Mouse (Mus musculus): Measurements from ENCODE around the gene Mllt3. TPM values are rescaled to one million over a fixed set of nuclear protein-coding genes. Genes with fewer than 3 reads are reported as not detected.
A peak's percentile ranks its signal among the peaks of the same experiment; 100 is the strongest.

The Mllt3 gene
- polyA plus RNA-seq, 1 experiment from 2014 or later: 43.6 TPM

GRCm38 (mm10) chr4:87933701-87934337 is 99.3 kb downstream of the Mllt3 start:
- Histone ChIP-seq H3K36me3 (ENCODE audit: insufficient read depth) (no peaks in the 10 kb centered on the region), H3K9me3 (ENCODE audit: low read depth, low read length) (no peaks in the 10 kb centered on the region), H3K9ac (no peak overlapping the region), H3K4me3 (ENCODE audit: low read depth, low read length) (no peak overlapping the region), H3K4me1 (ENCODE audit: insufficient read depth) (peaks cover 14% of the 10 kb centered on the region), H3K27me3 (ENCODE audit: insufficient read depth, low read length) (no peaks in the 10 kb centered on the region), H3K4me2 (no peak overlapping the region), H3K27ac (ENCODE audit: low read depth) (peak overlapping the region; percentile 30; the same call in 1 of the 2 replicates)
- no peak for TF ChIP-seq CTCF (IDR thresholded peaks at IDR 0.05; ENCODE audit: low read depth)
- DNase-seq: peak; percentile 81
- 51% methylated on average over 4 of the region's 4 CpGs for WGBS
- peak; percentile 58; the same call in 1 of the 2 replicates for ATAC-seq (ENCODE audit: insufficient read depth)

GRCm38 (mm10) chr4:87930356-87931245 is 102.6 kb downstream of the Mllt3 start:
- no peak for ATAC-seq (ENCODE audit: insufficient read depth)
- no peak overlapping the region for H3K9ac ChIP-seq
- no peak overlapping the region for H3K4me3 ChIP-seq (ENCODE audit: low read depth, low read length)
- no peak overlapping the region for H3K27ac ChIP-seq (ENCODE audit: low read depth)
- H3K4me2 ChIP-seq: no peak overlapping the region
- DNase-seq: no peak
- 81% methylated on average over 8 of the region's 8 CpGs for WGBS
- peaks cover 14% of the 10 kb centered on the region for H3K4me1 ChIP-seq (ENCODE audit: insufficient read depth)
- TF ChIP-seq CTCF (IDR thresholded peaks at IDR 0.05; ENCODE audit: low read depth): no peak
- no peaks in the 10 kb centered on the region for H3K27me3 ChIP-seq (ENCODE audit: insufficient read depth, low read length)
- no peaks in the 10 kb centered on the region for H3K36me3 ChIP-seq (ENCODE audit: insufficient read depth)
- no peaks in the 10 kb centered on the region for H3K9me3 ChIP-seq (ENCODE audit: low read depth, low read length)

- H3K4me2 ChIP-seq: no peak overlapping the region
- H3K36me3 ChIP-seq (ENCODE audit: insufficient read depth): no peaks in the 10 kb centered on the region
- no peak for TF ChIP-seq CTCF (IDR thresholded peaks at IDR 0.05; ENCODE audit: low read depth)
- H3K4me1 ChIP-seq (ENCODE audit: insufficient read depth): peaks cover 5% of the 10 kb centered on the region
- no peaks in the 10 kb centered on the region for H3K9me3 ChIP-seq (ENCODE audit: low read depth, low read length)
- no peaks in the 10 kb centered on the region for H3K27me3 ChIP-seq (ENCODE audit: insufficient read depth, low read length)
- H3K9ac ChIP-seq: no peak overlapping the region
- H3K27ac ChIP-seq (ENCODE audit: low read depth): no peak overlapping the region
- DNase-seq (no peak), ATAC-seq (ENCODE audit: insufficient read depth) (no peak)
- 62% methylated on average over 3 of the region's 3 CpGs for WGBS
- H3K4me3 ChIP-seq (ENCODE audit: low read depth, low read length): no peak overlapping the region
Observed at GRCm38 (mm10) chr4:87928603-87929199, 104.5 kb downstream of the Mllt3 start.

- DNase-seq (peak; percentile 47), ATAC-seq (ENCODE audit: insufficient read depth) (no peak)
- 27% methylated on average over 10 of the region's 10 CpGs for WGBS
- Histone ChIP-seq H3K27ac (ENCODE audit: low read depth) (no peak overlapping the region), H3K9me3 (ENCODE audit: low read depth, low read length) (no peaks in the 10 kb centered on the region), H3K36me3 (ENCODE audit: insufficient read depth) (no peaks in the 10 kb centered on the region), H3K4me2 (no peak overlapping the region), H3K27me3 (ENCODE audit: insufficient read depth, low read length) (no peaks in the 10 kb centered on the region), H3K4me1 (ENCODE audit: insufficient read depth) (no peaks in the 10 kb centered on the region), H3K4me3 (ENCODE audit: low read depth, low read length) (no peak overlapping the region), H3K9ac (no peak overlapping the region)
- no peak for TF ChIP-seq CTCF (IDR thresholded peaks at IDR 0.05; ENCODE audit: low read depth)
Observed at GRCm38 (mm10) chr4:87927354-87927753, 105.8 kb downstream of the Mllt3 start.

GRCm38 (mm10) chr4:87920664-87921063 is 112.5 kb downstream of the Mllt3 start:
- ATAC-seq (ENCODE audit: insufficient read depth) (no peak), DNase-seq (peak; percentile 59)
- WGBS: 65% methylated on average over 8 of the region's 8 CpGs
- no peaks in the 10 kb centered on the region for H3K9me3 ChIP-seq (ENCODE audit: low read depth, low read length)
- no peaks in the 10 kb centered on the region for H3K27me3 ChIP-seq (ENCODE audit: insufficient read depth, low read length)
- no peak overlapping the region for H3K9ac ChIP-seq
- no peak overlapping the region for H3K4me2 ChIP-seq
- H3K4me1 ChIP-seq (ENCODE audit: insufficient read depth): no peaks in the 10 kb centered on the region
- 0 out of 2 replicates have a peak overlapping the region, but pooled peaks have one; percentile 24 for H3K27ac ChIP-seq (ENCODE audit: low read depth)
- H3K4me3 ChIP-seq (ENCODE audit: low read depth, low read length): no peak overlapping the region
- H3K36me3 ChIP-seq (ENCODE audit: insufficient read depth): no peaks in the 10 kb centered on the region
- no peak for TF ChIP-seq CTCF (IDR thresholded peaks at IDR 0.05; ENCODE audit: low read depth)

GRCm38 (mm10) chr4:87911172-87911994 is 121.8 kb downstream of the Mllt3 start:
- H3K27me3 ChIP-seq (ENCODE audit: insufficient read depth, low read length): no peaks in the 10 kb centered on the region
- no peak for TF ChIP-seq CTCF (IDR thresholded peaks at IDR 0.05; ENCODE audit: low read depth)
- 47% methylated on average over 6 of the region's 6 CpGs for WGBS
- no peak overlapping the region for H3K27ac ChIP-seq (ENCODE audit: low read depth)
- no peaks in the 10 kb centered on the region for H3K9me3 ChIP-seq (ENCODE audit: low read depth, low read length)
- no peak overlapping the region for H3K4me3 ChIP-seq (ENCODE audit: low read depth, low read length)
- H3K4me2 ChIP-seq: no peak overlapping the region
- H3K4me1 ChIP-seq (ENCODE audit: insufficient read depth): peaks cover 9% of the 10 kb centered on the region
- H3K9ac ChIP-seq: no peak overlapping the region
- peak; percentile 65 for ATAC-seq (ENCODE audit: insufficient read depth)
- no peaks in the 10 kb centered on the region for H3K36me3 ChIP-seq (ENCODE audit: insufficient read depth)
- peak; percentile 13 for DNase-seq

All from lung, embryonic 14.5 days (tissue).